ENCODE assay signal across 10 mouse cellular contexts in the genomic region with DNA sequence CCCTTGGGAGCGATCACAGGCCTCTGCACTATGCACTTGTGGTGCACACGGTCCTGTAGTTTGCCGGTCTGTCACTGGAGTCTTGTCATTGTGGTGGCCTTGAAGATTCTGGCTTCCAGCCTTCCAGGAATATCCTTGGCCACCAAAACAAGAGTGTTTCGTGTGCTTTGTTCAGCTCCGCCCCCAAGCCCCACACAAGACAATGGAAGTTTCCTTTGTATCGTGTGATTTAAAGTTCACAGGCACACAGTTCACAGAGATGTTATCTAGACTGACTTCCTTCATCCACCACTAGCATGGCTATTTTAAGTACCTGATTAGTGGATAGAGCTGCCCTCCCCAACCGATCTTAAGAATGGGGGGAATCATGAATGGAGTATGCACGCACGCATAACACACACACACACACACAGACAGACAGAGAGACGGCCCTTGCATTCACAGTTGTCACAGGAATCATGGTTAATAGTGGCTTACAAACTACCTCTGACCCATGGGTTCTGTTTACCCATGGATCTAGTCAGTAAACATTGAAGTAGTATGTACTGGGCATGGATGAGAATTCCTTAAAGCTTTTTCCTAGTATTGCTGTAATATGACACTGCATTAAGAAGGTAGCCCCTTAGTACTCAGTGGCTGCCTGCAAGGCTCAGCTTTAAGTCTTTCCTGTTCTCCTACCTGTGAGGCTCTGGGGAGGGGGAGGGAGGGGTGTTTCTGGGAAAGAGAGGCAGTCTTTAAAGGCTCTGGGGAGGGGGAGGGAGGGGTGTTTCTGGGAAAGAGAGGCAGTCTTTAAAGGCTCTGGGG.
DNase-seq lines count a peak whose midpoint lies in the region; ATAC-seq and TF ChIP-seq lines count a peak whose summit lies in the region.
"Had no signal": no experiment of that assay in that cellular context is flagged by ENCODE, and none has a peak within 500 bp of the region (broad histone marks: within the 10 kb centered on the region; RNA-seq: fewer than 3 reads in every experiment).

No protein-coding gene starts in this region.

- peaks cover 18% of the 10 kb centered on the region for H3K36me3 ChIP-seq in limb, embryonic 12.5 days
- no peaks in the 10 kb centered on the region for H3K36me3 ChIP-seq in forebrain, postnatal 0 days (ENCODE audit: insufficient read depth)
- H3K36me3 ChIP-seq: midbrain, embryonic 15.5 days had no signal

- no peak overlapping the region for H3K9ac ChIP-seq in limb, embryonic 12.5 days (replicated peaks)
- H3K9ac ChIP-seq in forebrain, postnatal 0 days: no peak overlapping the region
- H3K9ac ChIP-seq: midbrain, embryonic 15.5 days had no signal

- no peaks in the 10 kb centered on the region for H3K9me3 ChIP-seq in limb, embryonic 12.5 days
- no peaks in the 10 kb centered on the region for H3K9me3 ChIP-seq in forebrain, postnatal 0 days (ENCODE audit: low read length)
- H3K9me3 ChIP-seq: midbrain, embryonic 15.5 days had no signal

- H3K27me3 ChIP-seq in limb, embryonic 12.5 days: 0 out of 2 replicates have a peak, but pooled peaks cover 3% of the 10 kb centered on the region
- peaks cover 1% of the 10 kb centered on the region; the same call in 1 of the 2 replicates for H3K27me3 ChIP-seq in forebrain, postnatal 0 days (ENCODE audit: insufficient read depth, low read length)

- peak overlapping the region; percentile 74 for H3K27ac ChIP-seq in limb, embryonic 12.5 days
- no peak overlapping the region for H3K27ac ChIP-seq in forebrain, postnatal 0 days (ENCODE audit: low read depth, low read length)
- H3K27ac ChIP-seq: midbrain, embryonic 15.5 days had no signal

- H3K4me3 ChIP-seq in limb, embryonic 12.5 days (replicated peaks): no peak overlapping the region
- no peak overlapping the region for H3K4me3 ChIP-seq in forebrain, postnatal 0 days (ENCODE audit: low read depth, low read length)
- H3K4me3 ChIP-seq: midbrain, embryonic 15.5 days had no signal

- TF ChIP-seq CTCF in forebrain, postnatal 0 days (IDR thresholded peaks at IDR 0.05; ENCODE audit: low read depth): no peak

- peak; percentile 64 for ATAC-seq in common myeloid progenitor, adult 5-6 weeks (replicated peaks; ENCODE audit: low read depth, poor library complexity, severe bottlenecking)
- ATAC-seq in limb, embryonic 12.5 days (ENCODE audit: insufficient number of reproducible peaks, insufficient read depth, low FRiP score, low TSS enrichment, low read depth): no peak; the same call in 1 of the 2 replicates
- no peak for ATAC-seq in forebrain, postnatal 0 days
- ATAC-seq: midbrain, embryonic 15.5 days had no signal

- peak; percentile 70 for DNase-seq in 416B (ENCODE audit: low read depth)
- peak; percentile 18 for DNase-seq in heart, postnatal 4 days
- DNase-seq in forebrain, postnatal 0 days: no peak
- DNase-seq in layer of hippocampus, adult 9-11 months: no peak
- DNase-seq in urinary bladder, postnatal 36 days (ENCODE audit: low spot score in 2 of 2): no peak
- no peak for DNase-seq in frontal cortex, postnatal 14 days (ENCODE audit: low spot score in 2 of 2)
- DNase-seq: cerebellum, adult 9-10 months had no signal

- H3K4me1 ChIP-seq in limb, embryonic 12.5 days (replicated peaks): peaks cover 62% of the 10 kb centered on the region
- H3K4me1 ChIP-seq in forebrain, postnatal 0 days (ENCODE audit: insufficient read depth): 0 out of 2 replicates have a peak, but pooled peaks cover 4% of the 10 kb centered on the region

- H3K4me2 ChIP-seq in limb, embryonic 12.5 days: peak overlapping the region; percentile 17; the same call in 1 of the 2 replicates
- no peak overlapping the region for H3K4me2 ChIP-seq in forebrain, postnatal 0 days (ENCODE audit: low read depth)
- H3K4me2 ChIP-seq: midbrain, embryonic 15.5 days had no signal

- WGBS in limb, embryonic 12.5 days: 59% methylated on average over 10 of the region's 10 CpGs
- WGBS in forebrain, postnatal 0 days: 54% methylated on average over 10 of the region's 10 CpGs

Comparison
In these comparisons a context has a peak if more than half of its experiments do, and no peak if none do; other contexts are left out.
1. DNase-seq: peak in 416B (single experiment) and heart, postnatal 4 days (single experiment); none in forebrain, postnatal 0 days (single experiment), layer of hippocampus, adult 9-11 months (single experiment), urinary bladder, postnatal 36 days (0 of 2) and frontal cortex, postnatal 14 days (0 of 2).